Mouse (Mus musculus) stomach, adult 2 months (tissue): ENCODE results near the gene Kdm2a. TPM values are rescaled to one million over a fixed set of nuclear protein-coding genes. Genes with fewer than 3 reads are reported as not detected.

Experiments
- polyA plus RNA-seq: library from polyadenylated mRNA; depleted of rRNA; stranded (reverse); fragments of >200 nt; gene quantifications from 2 replicates; pipeline ENCODE4 v1.2.3, GENCODE M21; 2012; rRNA removed

The Kdm2a gene
- 17.9 and 22.2 TPM in 2 replicates for polyA plus RNA-seq

GRCm38 (mm10) chr19:4397798-4398629 is at the start of gene Kdm2a:
TSS of gene Kdm2a (minus strand) at chr19:4398285.

GRCm38 (mm10) chr19:4439161-4439801 is 41.2 kb upstream of the Kdm2a start, which contains the start of gene Rhod:
TSS of gene Rhod (minus strand) at chr19:4439432.

GRCm38 (mm10) chr19:4306190-4306577 is 91.9 kb downstream of the Kdm2a start, which contains the start of gene Grk2:
TSS of gene Grk2 (minus strand) at chr19:4306222.

GRCm38 (mm10) chr19:4282898-4283553 is 115.1 kb downstream of the Kdm2a start, which contains the start of gene Ankrd13d:
TSS of gene Ankrd13d (minus strand) at chr19:4283137.

GRCm38 (mm10) chr19:4268566-4269361 is 129.3 kb downstream of the Kdm2a start, which contains the start of gene Ssh3:
TSS of gene Ssh3 (minus strand) at chr19:4269180.

Other genes with a start within 250 kb of the Kdm2a start
- gene Coro1b, start 249.7 kb downstream of the Kdm2a start, polyA plus RNA-seq, result 140 and 142 TPM in 2 replicates
- 25.8 and 51.7 TPM in 2 replicates for gene Ptprcap, start 244.7 kb downstream of the Kdm2a start, polyA plus RNA-seq
- 37.1 and 39.1 TPM in 2 replicates for gene Rps6kb2, start 234.9 kb downstream of the Kdm2a start, polyA plus RNA-seq
- gene Carns1, start 222.8 kb downstream of the Kdm2a start, polyA plus RNA-seq, result 4.6 and 5.3 TPM in 2 replicates
- 1.5 and 5.0 TPM in 2 replicates for gene Tbc1d10c, start 207.0 kb downstream of the Kdm2a start, polyA plus RNA-seq
- 202 and 205 TPM in 2 replicates for gene Ppp1ca, start 206.2 kb downstream of the Kdm2a start, polyA plus RNA-seq
- 8.0 and 9.5 TPM in 2 replicates for gene Rad9a, start 196.6 kb downstream of the Kdm2a start, polyA plus RNA-seq
- 6.8 and 7.5 TPM in 2 replicates for gene Clcf1, start 184.0 kb downstream of the Kdm2a start, polyA plus RNA-seq
- gene AC109138.7, start 183.9 kb downstream of the Kdm2a start, polyA plus RNA-seq, result not detected in 2 replicates
- 55.0 and 65.2 TPM in 2 replicates for gene Pold4, start 166.4 kb downstream of the Kdm2a start, polyA plus RNA-seq
- gene Ssh3, start 129.1 kb downstream of the Kdm2a start, polyA plus RNA-seq, result 70.7 and 85.1 TPM in 2 replicates
- 5.5 and 7.2 TPM in 2 replicates for gene Ankrd13d, start 115.1 kb downstream of the Kdm2a start, polyA plus RNA-seq
- gene Grk2, start 92.1 kb downstream of the Kdm2a start, polyA plus RNA-seq, result 54.8 and 71.4 TPM in 2 replicates
- 17.8 and 35.6 TPM in 2 replicates for gene Rhod, start 41.1 kb upstream of the Kdm2a start, polyA plus RNA-seq
- gene Syt12, start 79.2 kb upstream of the Kdm2a start, polyA plus RNA-seq, result 2.2 and 5.5 TPM in 2 replicates
- 1.00 and 1.3 TPM in 2 replicates for gene 2010003K11Rik, start 100.3 kb upstream of the Kdm2a start, polyA plus RNA-seq
- gene Pcx, start 112.2 kb upstream of the Kdm2a start, polyA plus RNA-seq, result 40.8 and 40.9 TPM in 2 replicates
- 22.4 and 32.7 TPM in 2 replicates for gene Lrfn4, start 217.4 kb upstream of the Kdm2a start, polyA plus RNA-seq
- 65.3 and 76.9 TPM in 2 replicates for gene Rce1, start 227.4 kb upstream of the Kdm2a start, polyA plus RNA-seq